Mouse (Mus musculus) T-helper 17 cell (primary cell): ENCODE results near the gene Tgfb1i1.

ENCODE experiments used
- in situ Hi-C, 2 experiments: fragments of 300-600 bp; cut with MboI, MseI; formaldehyde crosslinking; loops; 1 replicate in 1 of 2; 2 replicates in 1 of 2; pipeline ENCODE4 v1.15.1; 2025; ENCODE audit warnings: high pct_unique_total_duplicates in 2 of 2

Tgfb1i1 gene

GRCm38 (mm10) chr7:128284047-128284446, 37.4 kb downstream of the Tgfb1i1 start:
- in situ Hi-C loops, result no loop called here

GRCm38 (mm10) chr7:128285060-128285459, 38.4 kb downstream of the Tgfb1i1 start:
- in situ Hi-C loops, result loop anchor here in 1 of 2 experiments (5.0 kb wide), 1 partner anchor 38 kb away; the partner anchor contains the start of gene Tgfb1i1

- in situ Hi-C loops, result loop anchor here in 1 of 2 experiments (5.0 kb wide), 1 partner anchor 42 kb away; the partner anchor contains the start of gene Tgfb1i1
Measured at GRCm38 (mm10) chr7:128288923-128289544, 42.4 kb downstream of the Tgfb1i1 start.

- in situ Hi-C loops, result no loop called here
Measured at GRCm38 (mm10) chr7:128294785-128295184, 48.2 kb downstream of the Tgfb1i1 start.

- in situ Hi-C loops, result no loop called here
Measured at GRCm38 (mm10) chr7:128296514-128296913, 49.9 kb downstream of the Tgfb1i1 start.

GRCm38 (mm10) chr7:128297291-128297616, 50.6 kb downstream of the Tgfb1i1 start:
- in situ Hi-C loops, result no loop called here

GRCm38 (mm10) chr7:128297617-128298480, 51.2 kb downstream of the Tgfb1i1 start, which contains the start of gene BC017158:
Gene BC017158, minus strand, starts transcription at chr7:128298170.
- in situ Hi-C loops, result no loop called here

- in situ Hi-C loops, result no loop called here
Measured at GRCm38 (mm10) chr7:128298481-128299342, 52.1 kb downstream of the Tgfb1i1 start.

GRCm38 (mm10) chr7:128300952-128301351, 54.3 kb downstream of the Tgfb1i1 start:
- in situ Hi-C loops, result no loop called here

GRCm38 (mm10) chr7:128302151-128302550, 55.5 kb downstream of the Tgfb1i1 start:
- in situ Hi-C loops, result no loop called here

GRCm38 (mm10) chr7:128304198-128304597, 57.6 kb downstream of the Tgfb1i1 start:
- in situ Hi-C loops, result no loop called here

- in situ Hi-C loops, result no loop called here
Measured at GRCm38 (mm10) chr7:128304907-128305306, 58.3 kb downstream of the Tgfb1i1 start.
